Mouse (Mus musculus) adipocyte (in vitro differentiated cells): ENCODE data around the gene Otulin.

Source experiments
- DNase-seq: peaks from one replicate; pipeline ENCODE4 v3.0.0-alpha.2; 2016; ENCODE audit warnings: low spot score

Gene Otulin

DNA sequence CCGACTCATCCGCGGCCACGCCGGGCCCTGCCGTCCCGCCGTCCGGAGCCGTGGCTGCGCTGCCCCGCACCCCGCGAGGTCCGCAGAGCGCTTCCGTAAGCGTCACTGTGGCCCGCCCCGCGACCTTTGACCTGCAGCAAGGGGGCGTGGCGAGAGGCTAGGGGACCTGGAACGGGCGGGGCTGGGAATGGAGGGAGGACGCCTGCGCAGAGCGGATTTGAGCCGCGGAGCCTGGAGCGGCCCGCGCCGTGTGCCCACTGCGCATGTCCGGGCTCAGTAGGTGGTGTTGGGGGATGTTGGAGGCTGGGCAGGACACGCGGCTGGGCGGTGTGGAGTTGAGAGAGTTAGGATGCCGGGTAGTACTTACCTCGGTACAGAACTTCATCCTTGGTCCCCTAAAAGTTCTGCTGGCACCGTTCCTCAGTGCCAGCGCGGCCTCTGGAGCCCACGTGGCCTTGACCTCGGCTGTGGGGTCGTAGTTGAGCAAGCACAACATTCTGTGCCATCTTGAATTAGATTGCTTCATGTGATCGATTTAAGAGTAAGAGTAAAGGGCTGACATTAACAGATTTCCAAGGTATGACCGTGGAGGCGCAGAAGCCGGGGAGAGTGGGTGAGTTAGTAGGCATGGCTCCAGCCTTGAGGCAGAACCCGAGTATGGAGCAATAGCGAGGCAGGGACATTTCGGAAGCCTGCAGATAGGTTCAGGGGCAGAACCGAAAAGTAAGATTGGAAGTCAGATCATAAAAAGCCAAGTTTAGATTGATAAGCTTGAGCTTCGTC, at the start of gene Otulin:
Otulin (minus strand) TSS at position 93 of the 783 bp plus-strand sequence.
- peak; percentile 97 for DNase-seq

DNA sequence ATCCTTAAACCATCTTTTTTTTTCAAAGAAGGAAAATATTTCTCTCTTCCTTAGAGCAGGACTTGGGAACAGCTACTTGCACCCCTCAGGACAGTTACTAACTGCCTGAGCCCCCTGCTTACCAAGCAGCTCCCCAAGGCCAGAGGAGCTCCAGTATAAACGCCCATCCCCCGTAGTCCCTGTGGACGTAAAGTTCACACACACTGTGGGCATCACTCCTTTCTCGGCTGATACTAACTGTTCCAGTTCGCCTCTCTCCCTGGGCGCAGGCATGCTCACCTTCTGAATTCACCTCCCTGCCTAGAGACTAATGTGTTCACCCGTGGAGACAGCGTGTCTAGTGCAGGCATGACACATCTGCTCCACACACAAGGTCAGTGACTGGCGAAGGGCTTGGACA, 48.0 kb upstream of the Otulin start:
- no peak for DNase-seq

DNA sequence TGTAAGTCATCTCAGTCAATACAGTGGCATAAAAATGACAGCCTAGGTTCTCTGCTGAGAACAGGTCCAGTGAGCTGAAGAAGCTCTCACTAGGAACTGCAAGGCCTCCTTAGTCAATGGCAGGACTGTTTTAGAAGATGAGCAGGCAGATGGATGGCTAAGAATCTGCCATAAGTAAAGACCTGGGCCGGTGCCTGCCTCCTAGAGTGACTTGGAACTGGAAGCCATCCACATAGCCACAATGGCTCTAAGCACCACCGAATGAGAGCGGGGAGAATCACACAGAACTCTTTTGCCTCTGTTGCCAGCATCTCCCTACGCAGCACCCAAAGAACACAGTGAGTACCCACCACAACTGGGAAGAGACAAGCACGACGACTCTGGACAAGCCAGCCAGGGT, 47.3 kb upstream of the Otulin start:
- no peak for DNase-seq

DNA sequence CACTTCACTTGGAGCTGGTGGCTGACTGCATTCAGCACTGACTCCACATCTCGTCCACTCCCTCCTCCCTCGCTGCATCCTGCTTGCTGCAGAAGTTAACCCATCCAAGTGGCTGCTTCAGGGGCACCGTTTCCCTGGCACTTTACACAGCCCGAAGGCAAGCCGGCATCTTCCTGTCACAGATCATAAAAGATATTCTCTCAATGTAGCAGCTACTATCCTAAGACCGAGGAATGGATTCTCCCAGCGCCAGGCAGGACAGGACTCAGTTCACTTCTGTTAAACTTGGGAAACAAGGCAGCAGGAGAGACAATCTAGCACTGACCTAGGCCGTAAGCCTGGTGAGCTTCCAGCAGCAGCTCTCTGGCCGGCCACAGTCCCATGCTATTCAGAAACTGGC, 45.7 kb upstream of the Otulin start:
- DNase-seq: no peak

DNA sequence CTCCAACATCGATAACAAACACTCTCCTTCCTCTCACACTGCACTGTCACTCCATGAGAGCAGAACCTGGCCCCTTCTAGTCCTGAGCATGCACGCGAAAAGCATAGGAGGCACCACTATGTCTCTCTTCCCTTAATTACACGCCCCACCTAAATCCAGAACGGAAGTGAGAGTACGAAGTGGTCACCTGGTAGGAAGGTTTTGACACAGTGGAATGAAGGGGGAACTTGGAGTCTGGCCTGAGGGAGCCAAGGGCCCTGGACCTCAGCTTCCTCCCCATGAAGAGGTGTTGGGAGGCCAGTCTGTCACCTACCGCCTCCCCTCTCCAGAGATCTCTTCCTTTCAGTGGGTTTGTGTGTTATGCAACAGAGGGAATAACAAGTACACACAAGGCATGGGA, 44.6 kb upstream of the Otulin start:
- DNase-seq: no peak

DNA sequence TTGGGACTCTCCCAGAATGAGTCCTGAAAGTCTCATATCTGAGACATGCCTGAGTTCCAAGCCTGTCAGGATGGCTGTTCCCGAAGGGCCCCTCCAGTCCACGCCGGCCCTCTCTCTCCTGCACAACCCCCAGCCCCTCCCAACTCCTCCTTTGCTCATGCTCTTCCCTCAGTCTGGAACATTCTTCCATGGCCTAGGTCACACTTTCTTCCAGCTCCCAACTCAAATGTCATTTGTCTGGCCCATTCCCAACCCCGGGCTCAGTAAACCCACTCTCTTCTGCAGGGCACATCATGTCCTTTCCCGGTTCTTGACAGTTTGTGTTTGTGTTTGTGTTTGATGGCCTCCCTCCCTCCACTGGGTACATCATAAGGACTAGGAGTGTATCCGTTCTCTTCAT, 43.5 kb upstream of the Otulin start:
- DNase-seq: no peak

DNA sequence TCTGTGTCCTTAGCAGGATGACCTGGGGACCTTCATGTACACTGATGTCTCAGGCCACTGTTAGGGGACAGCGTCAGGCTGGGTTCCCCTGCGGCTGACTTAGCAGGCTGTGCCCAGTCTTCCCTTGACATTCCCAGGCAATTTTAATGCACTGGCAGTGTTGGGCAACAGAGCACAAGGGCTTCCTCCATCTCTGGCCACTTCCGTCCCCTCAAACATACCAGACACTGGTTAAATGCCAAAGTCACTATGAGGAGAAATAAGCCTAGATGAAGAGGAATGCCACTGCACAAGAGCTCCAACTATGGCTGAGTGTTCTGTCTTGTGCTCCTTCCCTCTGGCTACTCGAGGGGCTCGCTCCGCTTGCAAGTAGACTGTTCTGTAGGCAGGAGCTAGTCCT, 42.7 kb upstream of the Otulin start:
- no peak for DNase-seq

DNA sequence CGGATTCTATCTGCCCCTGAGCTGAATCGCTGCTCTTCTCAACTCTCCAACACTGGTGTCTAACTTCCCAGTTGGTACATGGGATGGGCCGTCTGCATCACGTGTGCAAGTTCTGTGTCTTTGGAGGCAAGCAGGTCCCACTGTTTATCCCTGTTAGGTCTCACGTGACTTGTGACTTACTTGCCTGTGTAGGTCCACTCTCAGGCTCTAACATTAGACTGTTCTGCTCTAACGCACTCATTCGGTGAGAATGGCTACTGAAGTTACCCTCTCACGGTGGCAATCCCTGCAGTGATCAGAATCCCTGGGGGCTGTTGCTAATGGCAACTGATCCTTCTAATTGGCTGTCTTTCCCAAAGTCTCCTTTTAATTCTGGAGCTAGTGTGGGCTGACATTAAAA, 41.8 kb upstream of the Otulin start:
- DNase-seq: no peak

DNA sequence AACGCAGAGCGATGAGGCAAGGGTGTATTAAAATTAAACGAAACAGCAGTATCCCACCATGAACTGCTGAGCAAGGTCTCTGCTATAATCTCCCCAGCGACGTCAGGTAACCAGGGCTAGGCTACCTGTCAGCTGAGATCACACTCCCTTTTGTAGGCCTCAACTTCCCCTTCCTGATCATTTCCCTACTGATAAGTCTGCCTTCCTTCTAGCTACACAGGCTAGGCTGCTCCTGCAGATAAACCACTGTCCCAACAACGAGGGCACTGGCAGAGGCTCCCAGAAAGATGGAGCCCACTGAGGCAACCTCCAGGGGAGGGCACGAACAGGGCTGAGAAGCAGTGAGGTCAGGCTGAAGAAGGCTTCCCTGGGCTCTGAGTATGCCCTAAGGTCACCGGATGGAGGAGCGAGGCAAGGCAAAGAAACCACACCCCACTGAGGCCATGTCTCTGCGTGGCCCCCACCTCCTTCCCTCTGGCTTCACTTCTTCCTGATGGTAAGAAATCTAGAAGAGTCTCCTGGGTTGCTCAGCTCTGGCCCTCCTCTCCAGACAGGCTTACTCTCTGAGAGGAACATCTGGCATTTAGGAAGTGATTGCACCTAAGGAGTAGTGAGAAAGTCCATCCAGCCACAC, 41.2 kb upstream of the Otulin start:
- no peak for DNase-seq

DNA sequence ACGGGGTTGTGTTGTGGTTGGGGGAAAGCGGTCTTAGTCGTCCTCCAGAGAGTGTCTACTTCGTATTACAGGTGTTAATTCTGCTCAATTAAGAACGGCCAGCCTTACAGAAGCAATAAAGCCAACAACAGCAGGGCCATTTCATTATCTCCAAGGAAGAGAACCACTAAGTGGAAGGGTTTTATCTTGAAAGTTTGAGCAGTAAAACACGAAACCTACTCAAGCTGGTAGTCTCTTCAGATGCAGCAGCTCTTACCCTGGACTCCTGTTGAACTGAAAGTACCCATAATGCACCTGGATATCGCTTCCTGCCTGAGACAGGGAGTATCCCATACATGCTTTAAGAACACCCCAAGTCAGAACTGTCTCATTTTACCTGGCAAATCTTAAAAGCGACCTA, 40.2 kb upstream of the Otulin start:
- DNase-seq: no peak

DNA sequence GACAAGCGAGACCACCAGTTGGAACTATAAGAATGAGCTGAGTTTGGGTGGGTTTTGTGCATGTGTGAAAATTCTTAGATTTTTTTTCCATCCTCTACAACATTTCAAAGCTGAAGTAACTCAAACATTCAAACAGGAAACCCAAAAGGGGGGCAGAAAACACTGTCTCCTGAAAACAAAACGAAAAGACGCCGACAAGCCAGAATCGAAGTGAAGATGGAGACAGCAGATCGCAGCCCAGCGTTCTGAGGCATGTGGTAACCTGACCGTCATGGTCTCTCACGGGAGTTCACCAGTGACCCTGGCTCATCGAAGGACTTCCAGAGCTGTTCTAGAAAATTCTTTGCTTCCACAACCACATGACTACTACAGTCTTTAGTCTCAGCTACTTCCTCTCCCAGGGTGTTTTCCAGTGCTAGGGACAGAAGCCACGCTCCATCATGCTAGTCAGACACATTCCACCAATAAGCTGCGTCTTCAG, 39.5 kb upstream of the Otulin start:
- no peak for DNase-seq

DNA sequence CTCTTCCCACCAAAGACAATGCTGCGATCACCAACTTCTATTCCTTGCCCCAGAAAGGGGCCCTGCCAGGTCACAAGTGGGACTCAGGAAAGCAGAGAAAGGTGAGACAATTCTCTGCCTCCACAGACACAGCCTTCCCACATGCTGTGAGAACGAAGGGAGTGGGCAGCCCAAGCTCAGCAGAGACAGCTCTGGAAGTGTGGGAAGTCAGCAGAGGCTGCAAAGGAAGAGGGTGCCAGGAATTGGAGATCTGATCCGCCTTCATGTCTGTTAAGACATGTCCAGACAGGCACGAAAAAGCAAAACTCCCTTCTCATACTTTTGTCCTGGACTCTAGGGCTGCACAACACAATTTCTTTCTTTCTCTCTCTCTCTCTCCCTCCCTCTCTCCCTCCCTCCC, 38.8 kb upstream of the Otulin start:
- no peak for DNase-seq

DNA sequence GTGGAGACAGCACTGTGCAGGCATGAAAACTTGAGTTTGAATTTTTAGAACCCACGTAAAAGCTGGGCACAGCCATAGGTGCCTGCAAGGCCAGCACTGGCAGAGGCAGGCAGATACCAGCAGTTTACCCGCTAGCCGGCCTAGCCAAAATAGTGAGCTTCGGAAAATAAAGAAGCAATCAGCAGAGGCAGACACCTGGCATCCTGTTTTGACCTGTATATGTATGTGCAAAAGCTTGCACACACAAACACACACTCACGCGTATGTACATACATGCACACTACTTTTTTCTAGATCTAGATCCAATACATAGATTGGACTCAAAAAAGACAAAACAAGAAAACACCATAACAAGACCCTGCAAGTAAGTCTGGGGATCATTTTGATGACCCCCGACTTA, 38.1 kb upstream of the Otulin start:
- DNase-seq: no peak

DNA sequence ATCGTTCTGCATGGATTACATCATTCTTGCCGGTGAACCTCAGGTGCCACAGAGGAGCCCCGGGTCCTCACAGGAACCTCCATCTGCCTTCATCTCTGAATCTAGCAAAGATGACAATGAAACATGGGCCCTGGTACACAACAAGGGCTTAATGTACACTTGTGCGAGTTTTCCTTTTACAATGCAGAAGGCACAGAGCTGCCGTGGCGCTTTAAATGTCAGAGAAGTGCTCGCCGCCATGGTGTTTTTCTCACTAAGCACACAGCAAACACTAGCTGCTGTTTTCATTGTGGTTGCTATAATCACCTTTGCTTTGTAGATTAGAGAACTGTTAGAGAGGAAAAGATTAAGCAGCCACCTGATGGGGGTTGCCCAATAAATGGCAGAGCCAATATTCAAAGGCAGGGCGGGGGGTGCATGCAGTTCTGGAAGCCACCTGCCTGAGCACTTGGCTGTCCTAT, 37.5 kb upstream of the Otulin start:
- no peak for DNase-seq

DNA sequence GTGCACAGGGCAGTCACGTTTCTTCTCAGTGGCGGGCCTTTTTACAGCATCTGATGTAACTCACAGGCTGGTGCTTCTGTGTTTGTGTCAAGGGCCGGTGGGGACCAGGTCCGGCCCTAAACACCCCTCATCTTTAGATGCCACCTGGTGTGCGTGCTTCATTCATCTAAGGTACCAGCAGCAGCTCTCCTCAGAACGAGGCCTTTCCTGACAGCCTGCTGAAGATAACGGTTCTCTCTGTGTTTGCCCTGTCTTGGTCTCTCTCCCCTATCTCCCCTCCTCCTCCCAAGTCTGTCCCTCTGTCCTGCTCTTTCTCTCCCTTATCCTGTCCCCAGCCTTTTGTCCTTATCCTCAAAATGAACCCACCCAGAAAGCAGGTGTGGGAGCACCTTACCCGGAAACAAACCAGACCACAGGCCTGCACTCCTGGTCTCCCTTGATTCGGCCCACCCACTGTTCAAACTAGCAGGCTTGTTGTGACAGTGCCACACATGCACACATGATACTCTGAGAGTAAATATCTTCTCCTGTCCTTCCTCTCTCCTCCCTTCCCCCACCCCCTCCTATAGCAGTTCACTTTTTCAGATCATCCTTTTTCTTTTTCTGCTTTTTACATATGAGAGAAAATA, 36.5 kb upstream of the Otulin start:
- DNase-seq: no peak

DNA sequence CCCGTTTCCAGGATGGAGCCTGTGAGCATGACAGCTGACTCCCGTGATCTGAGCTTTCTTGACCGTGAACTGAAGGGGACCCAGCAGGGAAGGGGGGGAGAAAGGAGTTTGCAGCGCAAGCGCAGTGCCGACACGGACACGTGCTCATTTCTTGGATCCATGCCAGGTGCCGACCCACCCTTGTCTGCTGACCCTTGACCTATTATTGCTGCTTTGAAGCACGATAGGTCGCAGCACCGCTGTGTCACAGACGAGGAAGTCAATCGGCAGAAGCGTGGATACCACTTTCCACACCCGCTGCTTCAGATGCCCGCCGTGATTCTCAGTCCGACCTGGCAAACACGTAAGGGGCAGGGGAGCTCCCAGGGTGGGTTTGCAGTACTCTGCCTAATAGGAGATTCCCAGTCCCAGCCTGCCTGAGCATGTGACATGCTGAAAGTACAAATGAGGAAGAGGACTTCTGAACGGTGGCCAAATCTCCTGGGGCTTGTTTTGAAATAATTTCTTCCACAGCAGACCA, 35.0 kb upstream of the Otulin start:
- DNase-seq: no peak

DNA sequence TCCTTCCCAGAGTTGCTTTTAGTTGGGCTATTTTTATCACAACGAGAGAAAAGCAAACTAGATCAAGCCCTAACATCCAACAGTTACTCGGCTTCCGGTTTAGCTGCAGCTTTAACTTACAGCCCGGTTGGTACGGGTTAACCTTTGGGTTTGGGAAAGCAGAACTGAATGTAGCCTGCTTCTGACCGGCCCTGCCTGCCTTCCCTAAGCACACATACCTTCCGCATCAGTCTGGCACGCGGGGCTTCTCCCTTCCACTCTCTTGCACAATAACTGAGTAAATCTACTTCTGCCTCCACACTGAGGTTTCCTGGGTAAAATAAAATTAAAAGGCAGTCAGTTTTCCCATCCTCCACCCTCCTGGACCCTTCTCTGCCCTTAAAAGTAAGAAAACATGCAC, 33.6 kb upstream of the Otulin start:
- DNase-seq: no peak

DNA sequence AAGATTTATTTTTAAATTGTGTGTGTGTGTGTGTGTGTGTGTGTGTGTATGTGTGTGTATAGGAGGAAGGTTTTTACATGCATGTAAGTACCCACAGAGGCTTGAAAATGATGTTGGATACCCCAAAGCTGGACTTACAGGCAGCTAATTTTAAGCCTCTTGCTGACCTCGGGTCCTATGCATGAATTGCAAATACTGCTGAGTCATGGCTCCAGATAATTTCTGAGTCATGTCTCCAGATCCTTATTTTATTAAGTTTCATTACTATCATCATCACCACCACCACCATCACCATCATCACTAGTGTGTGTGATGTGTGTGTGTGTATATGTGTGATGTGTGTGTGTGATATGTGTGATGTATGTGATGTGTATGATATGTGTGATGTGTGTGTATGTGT, 32.2 kb upstream of the Otulin start:
- DNase-seq: no peak

DNA sequence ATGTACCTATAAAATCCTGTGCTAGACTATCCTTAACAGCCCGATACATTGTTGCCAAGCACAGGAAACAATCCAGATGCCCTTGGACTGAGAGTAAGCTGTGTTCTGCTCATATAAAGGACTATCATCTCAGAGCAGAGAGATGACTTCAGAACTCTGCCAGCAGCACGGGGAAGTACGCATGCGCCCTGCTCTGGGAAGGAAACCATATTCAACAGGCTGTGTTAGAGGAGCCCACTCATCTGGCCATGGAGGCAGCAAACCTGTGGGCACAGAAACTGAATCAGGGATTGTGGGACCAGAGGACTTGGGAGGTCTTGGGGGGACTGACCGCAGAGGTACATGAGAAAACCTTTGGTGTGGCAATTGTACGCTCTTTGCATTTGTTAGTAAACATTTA, 31.2 kb upstream of the Otulin start:
- no peak for DNase-seq

DNA sequence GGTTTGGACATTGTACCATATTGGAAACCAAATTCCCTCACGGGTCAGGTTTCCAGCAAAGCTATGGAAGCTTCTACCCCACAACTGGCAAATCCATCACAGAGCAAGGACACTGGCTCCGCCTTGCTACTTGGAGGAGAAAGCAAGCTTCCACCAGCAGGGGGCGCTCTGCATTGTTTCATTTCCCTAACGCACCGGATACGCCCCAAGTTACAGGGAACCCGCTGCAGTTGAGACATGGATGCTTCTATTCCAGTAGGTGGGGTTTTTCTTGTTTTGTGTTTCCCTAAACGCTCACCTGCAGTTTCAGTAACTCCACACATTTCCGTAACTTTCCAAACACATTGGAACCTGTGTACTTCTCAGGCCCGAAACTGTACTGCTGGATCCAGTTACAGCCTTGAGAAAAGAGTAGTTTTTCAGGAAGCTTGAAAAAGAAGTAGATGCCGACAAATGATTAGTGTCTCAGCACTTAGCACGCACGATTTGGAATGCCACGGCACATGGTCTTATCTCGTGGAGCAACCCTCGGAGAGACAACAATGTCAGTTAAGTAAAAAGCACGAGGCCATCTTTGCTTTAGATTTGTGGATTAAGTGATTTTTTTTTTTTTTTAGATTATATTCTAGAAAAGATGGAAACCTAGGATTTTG, 29.2 kb upstream of the Otulin start:
- DNase-seq: peak; percentile 32

DNA sequence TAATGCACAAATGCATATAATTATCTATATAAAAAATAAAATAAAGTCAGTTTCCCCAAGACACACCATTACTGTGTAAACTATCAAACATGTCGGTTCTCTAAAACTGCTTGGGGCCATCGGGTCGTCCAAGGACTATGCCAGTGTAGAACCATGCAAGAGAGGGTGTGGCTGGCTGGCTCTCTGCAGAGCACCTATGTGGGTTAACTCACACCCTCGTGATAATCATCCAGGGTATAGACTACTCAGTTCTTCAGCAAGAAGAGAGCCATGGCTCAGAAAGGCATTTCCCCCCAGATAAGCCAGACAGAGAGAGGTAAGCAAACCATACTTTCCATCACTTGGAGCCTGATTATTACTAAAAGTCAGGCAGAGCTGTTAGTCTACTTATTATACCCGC, 28.6 kb upstream of the Otulin start:
- DNase-seq: no peak

DNA sequence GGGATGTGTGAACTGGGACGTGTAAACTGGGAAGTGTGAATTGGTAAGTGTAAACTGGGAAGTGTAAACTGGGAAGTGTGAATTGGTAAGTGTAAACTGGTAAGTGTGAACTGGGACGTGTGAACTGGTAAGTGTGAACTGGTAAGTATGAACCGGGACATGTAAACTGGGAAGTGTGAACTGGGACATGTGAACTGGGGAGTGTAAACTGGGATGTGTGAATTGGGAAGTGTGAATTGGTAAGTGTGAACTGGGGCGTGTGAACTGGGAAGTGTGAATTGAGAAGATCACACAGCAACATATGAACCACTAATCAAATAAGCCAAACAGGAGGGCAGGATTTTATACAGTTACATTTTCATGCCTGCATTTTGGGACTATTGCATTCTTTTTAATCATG, 27.9 kb upstream of the Otulin start:
- DNase-seq: no peak

DNA sequence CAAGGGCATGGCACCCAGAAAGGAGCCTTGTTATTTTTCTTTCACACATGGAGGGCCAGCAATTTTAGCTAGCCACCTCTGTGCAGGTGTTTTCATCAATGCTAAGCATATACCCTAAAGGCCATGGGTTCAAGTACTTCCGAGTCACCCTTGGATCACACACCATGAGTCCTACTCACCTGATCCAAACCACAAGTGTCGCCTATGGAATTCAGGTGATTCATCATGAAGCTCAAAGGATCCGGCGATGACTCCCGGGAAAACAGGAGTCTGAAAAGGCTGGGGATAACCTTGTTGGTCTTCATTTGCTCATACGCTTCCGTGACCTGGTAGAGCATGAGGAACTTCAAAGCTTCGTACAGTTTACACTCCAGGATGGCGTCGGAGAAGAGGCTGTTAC, 27.4 kb upstream of the Otulin start:
- DNase-seq: no peak
